Mouse (Mus musculus): ENCODE results near the gene Rpap3.

GRCm38 (mm10) chr15:97664981-97665668 lies 40.5 kb downstream of the Rpap3 start:
- TF ChIP-seq CHD2 (IDR thresholded peaks at IDR 0.05; ENCODE audit: low read depth, low read length) (no peak), HCFC1 (IDR thresholded peaks at IDR 0.05; ENCODE audit: borderline replicate concordance, insufficient read depth, low read length) (no peak)

Data from ES-E14 (cell line).